Mouse (Mus musculus) kidney, postnatal 0 days (tissue): ENCODE measurements at regions not wholly inside any gene's neighbourhood (a gene's known extent, or its start where the extent isn't known, plus 50 kb on each side); places are given as distances from the start of the nearest gene placed in this dataset.
A peak's percentile ranks its signal among the peaks of the same experiment; 100 is the strongest.

Experiments used
- ATAC-seq: fragments of 200-750 bp; cut with Nextera tagmentation; replicated peaks from 2 replicates; pipeline ENCODE4 v1.8.0; 2017; ENCODE audit warnings: low read depth, moderate number of reproducible peaks, moderate TSS enrichment, moderate library complexity; ENCODE audit not compliant: low FRiP score
- DNase-seq: peaks from one replicate; pipeline ENCODE4 v3.0.0-alpha.2; 2016; ENCODE audit warnings: low spot score
- H3K27ac ChIP-seq: fragments of 300-500 bp; sonication (generic); 2 replicates; pipeline ENCODE4 v1.5.1; 2014; ENCODE audit warnings: mild to moderate bottlenecking
- H3K27me3 ChIP-seq: fragments of 300-500 bp; sonication (generic); 2 replicates; pipeline ENCODE4 v1.6.1; 2014; ENCODE audit warnings: low read length, mixed read lengths; ENCODE audit not compliant: insufficient read depth
- H3K36me3 ChIP-seq: fragments of 300-500 bp; sonication (generic); 2 replicates; pipeline ENCODE4 v1.6.1; 2014; ENCODE audit warnings: low read length, mixed read lengths; ENCODE audit not compliant: insufficient read depth
- H3K4me1 ChIP-seq: fragments of 300-500 bp; sonication (generic); replicated peaks from 2 replicates; pipeline ENCODE4 v1.6.1; 2014; ENCODE audit warnings: antibody characterized with exemption, low read length, mixed read lengths; ENCODE audit not compliant: insufficient read depth
- H3K4me2 ChIP-seq: fragments of 300-500 bp; sonication (generic); 2 replicates; pipeline ENCODE4 v1.6.1; 2014; ENCODE audit warnings: mild to moderate bottlenecking, low read length, moderate library complexity, mixed read lengths
- H3K4me3 ChIP-seq: fragments of 300-500 bp; sonication (generic); replicated peaks from 2 replicates; pipeline ENCODE4 v1.5.1; 2014; ENCODE audit warnings: low read depth, low read length
- H3K9ac ChIP-seq: fragments of 300-500 bp; sonication (generic); 2 replicates; pipeline ENCODE4 v1.6.1; 2014; ENCODE audit warnings: low read depth, low read length
- H3K9me3 ChIP-seq: fragments of 300-500 bp; sonication (generic); replicated peaks from 2 replicates; pipeline ENCODE4 v1.6.1; 2016; ENCODE audit warnings: low read length, inconsistent platforms, mixed read lengths
- CTCF ChIP-seq: IDR thresholded peaks from 2 replicates; pipeline ENCODE4 v1.5.1; 2016; ENCODE audit warnings: antibody characterized with exemption, low read depth, mild to moderate bottlenecking, moderate library complexity
- WGBS: fragments of 180-500 bp; shearing (Covaris S2); extraction: QIAGEN DNeasy Blood & Tissue Kit; methylation state at CpG from one replicate; pipeline ENCODE4 v1.1.7; 2014; 5-methylcytosine and 5-hydroxymethylcytosine counted together

DNA sequence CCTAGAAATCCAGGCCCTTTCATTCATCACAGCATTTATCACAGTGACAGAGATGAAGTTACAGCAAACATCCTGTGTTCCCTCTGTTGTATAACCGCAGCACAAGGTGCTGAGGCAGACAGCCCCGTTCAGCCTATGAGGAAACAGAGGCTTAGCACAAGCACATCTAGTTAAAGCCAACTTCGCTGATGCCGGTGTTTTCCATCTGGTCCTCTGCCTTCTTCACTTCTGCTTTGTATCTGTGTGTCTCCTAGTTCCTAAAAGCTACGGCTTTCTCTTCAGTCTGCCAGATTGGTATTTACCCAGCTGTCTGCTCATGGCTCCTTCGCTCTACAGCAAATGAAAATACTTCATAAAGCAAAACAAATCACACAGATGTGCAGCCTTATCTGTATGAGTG is 256.5 kb upstream of the Clint1 start:
- Histone ChIP-seq H3K4me3 (no peak overlapping the region), H3K4me2 (no peak overlapping the region), H3K36me3 (no peaks in the 10 kb centered on the region), H3K27me3 (no peaks in the 10 kb centered on the region), H3K9ac (no peak overlapping the region), H3K4me1 (no peaks in the 10 kb centered on the region), H3K9me3 (no peaks in the 10 kb centered on the region), H3K27ac (no peak overlapping the region)
- no peak for DNase-seq
- ATAC-seq: no peak
- TF ChIP-seq CTCF: no peak
- 55% methylated on average over 6 of the region's 6 CpGs for WGBS

DNA sequence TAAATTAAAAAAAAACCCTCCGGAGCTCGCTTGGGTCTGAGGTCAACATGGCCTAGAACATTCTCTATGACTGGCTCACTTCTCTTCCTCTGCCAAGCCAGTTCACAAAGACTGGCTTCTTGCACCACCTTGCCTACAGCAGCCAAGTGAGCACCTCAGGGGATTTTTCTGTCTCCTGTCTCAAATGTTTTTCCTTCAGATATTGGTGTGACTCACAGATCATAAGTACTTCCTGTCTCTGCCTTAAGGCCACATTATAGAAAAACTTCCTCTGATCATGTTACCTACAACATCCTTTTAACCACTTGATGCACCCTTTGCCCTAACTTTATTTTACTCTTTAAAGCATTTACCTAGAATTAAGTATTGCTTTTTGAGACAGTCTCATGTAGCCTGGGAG is 230.0 kb upstream of the Clint1 start:
- no peak for DNase-seq
- 93% methylated on average over 2 of the region's 2 CpGs for WGBS

DNA sequence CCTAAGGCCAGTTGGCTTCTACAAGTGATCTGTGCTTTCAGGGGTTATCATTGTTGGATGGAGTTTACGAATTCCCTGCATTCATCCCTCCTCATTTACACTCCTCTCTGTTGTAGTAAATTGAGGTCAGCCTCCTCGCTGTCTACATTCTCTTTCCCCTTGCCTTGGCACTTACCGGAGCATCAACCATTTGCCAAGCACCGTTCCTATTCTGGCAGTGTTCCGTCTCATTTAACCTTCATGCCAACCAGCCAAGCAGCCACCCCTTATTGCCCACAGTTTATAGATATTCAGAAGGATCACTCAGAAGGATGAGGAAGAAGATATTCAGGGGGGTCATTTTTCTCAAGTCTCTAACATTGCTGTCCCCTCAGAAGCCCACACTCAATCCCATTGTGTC is 229.2 kb upstream of the Clint1 start:
- Histone ChIP-seq H3K4me2 (no peak overlapping the region), H3K27me3 (no peaks in the 10 kb centered on the region), H3K36me3 (no peaks in the 10 kb centered on the region), H3K9me3 (no peaks in the 10 kb centered on the region), H3K4me1 (no peaks in the 10 kb centered on the region), H3K4me3 (no peak overlapping the region), H3K27ac (no peak overlapping the region), H3K9ac (no peak overlapping the region)
- TF ChIP-seq CTCF: no peak
- ATAC-seq (no peak), DNase-seq (no peak)
- 90% methylated on average over 5 of the region's 5 CpGs for WGBS

More for the DNA sequence above, 230.0 kb upstream of the Clint1 start:
- Histone ChIP-seq H3K36me3 (no peaks in the 10 kb centered on the region), H3K27me3 (no peaks in the 10 kb centered on the region), H3K27ac (no peak overlapping the region), H3K4me3 (no peak overlapping the region), H3K4me2 (no peak overlapping the region), H3K4me1 (no peaks in the 10 kb centered on the region), H3K9me3 (no peaks in the 10 kb centered on the region), H3K9ac (no peak overlapping the region)
- no peak for ATAC-seq
- no peak for TF ChIP-seq CTCF

GRCm38 (mm10) chr11:45624233-45624632 is 227.6 kb upstream of the Clint1 start:
- WGBS: 72% methylated on average over 7 of the region's 7 CpGs
- no peak for TF ChIP-seq CTCF
- H3K4me2 ChIP-seq: no peak overlapping the region
- no peak for ATAC-seq
- no peaks in the 10 kb centered on the region for H3K27me3 ChIP-seq
- H3K4me3 ChIP-seq: no peak overlapping the region
- no peaks in the 10 kb centered on the region for H3K9me3 ChIP-seq
- DNase-seq: no peak
- H3K27ac ChIP-seq: no peak overlapping the region
- no peak overlapping the region for H3K9ac ChIP-seq
- no peaks in the 10 kb centered on the region for H3K4me1 ChIP-seq
- H3K36me3 ChIP-seq: no peaks in the 10 kb centered on the region

GRCm38 (mm10) chr11:45629250-45629649 is 222.6 kb upstream of the Clint1 start:
- H3K4me2 ChIP-seq: no peak overlapping the region
- H3K27ac ChIP-seq: no peak overlapping the region
- DNase-seq (peak; percentile 61), ATAC-seq (no peak)
- peak; percentile 62 for TF ChIP-seq CTCF
- H3K9me3 ChIP-seq: no peaks in the 10 kb centered on the region
- no peak overlapping the region for H3K9ac ChIP-seq
- no peaks in the 10 kb centered on the region for H3K4me1 ChIP-seq
- H3K4me3 ChIP-seq: no peak overlapping the region
- no peaks in the 10 kb centered on the region for H3K27me3 ChIP-seq
- no peaks in the 10 kb centered on the region for H3K36me3 ChIP-seq
- WGBS: 44% methylated on average over 1 of the region's 1 CpGs

- no peak for TF ChIP-seq CTCF
- no peak overlapping the region for H3K4me2 ChIP-seq
- ATAC-seq (no peak), DNase-seq (no peak)
- H3K9ac ChIP-seq: no peak overlapping the region
- no peak overlapping the region for H3K4me3 ChIP-seq
- no peaks in the 10 kb centered on the region for H3K4me1 ChIP-seq
- no peak overlapping the region for H3K27ac ChIP-seq
- 68% methylated on average over 10 of the region's 10 CpGs for WGBS
- no peaks in the 10 kb centered on the region for H3K9me3 ChIP-seq
- no peaks in the 10 kb centered on the region for H3K36me3 ChIP-seq
- H3K27me3 ChIP-seq: no peaks in the 10 kb centered on the region
Measured at GRCm38 (mm10) chr11:45634535-45635235, 217.2 kb upstream of the Clint1 start.

DNA sequence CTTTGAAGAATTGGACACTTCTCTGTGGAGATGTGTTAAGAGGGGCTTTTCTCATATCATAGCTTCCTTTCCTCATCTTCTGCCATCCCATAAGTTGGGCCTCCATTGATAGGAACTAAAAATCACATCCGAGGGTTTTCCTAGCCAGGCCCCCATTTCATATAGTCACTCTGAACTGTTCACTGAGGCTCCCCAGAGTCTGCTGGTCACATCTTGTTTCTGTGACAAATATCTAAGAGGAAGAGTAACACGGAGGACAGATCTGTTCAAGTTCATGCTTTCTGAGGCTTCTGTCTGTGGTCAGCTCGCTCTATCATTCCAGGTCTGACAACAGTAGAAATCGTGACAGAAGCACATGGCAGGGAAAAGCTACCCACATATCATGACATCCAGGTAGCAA is 216.0 kb upstream of the Clint1 start:
- no peaks in the 10 kb centered on the region for H3K4me1 ChIP-seq
- H3K9ac ChIP-seq: no peak overlapping the region
- no peak overlapping the region for H3K27ac ChIP-seq
- no peak for TF ChIP-seq CTCF
- no peak overlapping the region for H3K4me3 ChIP-seq
- no peaks in the 10 kb centered on the region for H3K9me3 ChIP-seq
- no peak overlapping the region for H3K4me2 ChIP-seq
- no peak for DNase-seq
- no peak for ATAC-seq
- WGBS: 92% methylated on average over 4 of the region's 4 CpGs
- no peaks in the 10 kb centered on the region for H3K27me3 ChIP-seq
- H3K36me3 ChIP-seq: no peaks in the 10 kb centered on the region
